Mouse (Mus musculus): Measurements from ENCODE around the gene Sh3gl2. TPM values are rescaled to one million over a fixed set of nuclear protein-coding genes. Genes with fewer than 3 reads are reported as not detected.

Gene Sh3gl2
- polyA plus RNA-seq, 1 experiment, result 0.22 TPM

DNA sequence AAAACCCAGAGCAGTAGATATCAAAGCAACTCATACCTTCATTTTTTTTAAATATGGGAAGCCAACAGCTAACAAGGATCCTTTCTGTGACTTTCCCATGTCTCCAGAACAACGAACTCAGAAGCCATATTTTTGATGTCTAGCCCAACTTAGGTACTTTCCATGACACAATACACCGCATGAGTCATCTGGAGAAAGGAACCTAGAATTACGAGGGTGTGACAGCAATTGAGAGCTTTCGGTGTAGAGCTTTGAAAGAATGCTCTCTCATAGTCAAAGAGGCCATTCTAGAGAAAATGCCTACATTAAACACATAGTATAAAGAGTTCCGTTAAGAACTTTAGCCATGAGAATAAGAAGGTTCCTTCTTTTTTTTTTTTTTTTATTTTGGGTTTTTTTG lies 413.8 kb downstream of the Sh3gl2 start:
- H3K4me3 ChIP-seq (ENCODE audit: control insufficient read depth, insufficient read depth, low read length), result no peak overlapping the region
- no peak for TF ChIP-seq POLR2A (IDR thresholded peaks at IDR 0.05; ENCODE audit: control insufficient read depth, extremely low read depth, insufficient read depth, low read length, poor library complexity)
- TF ChIP-seq CTCF (IDR thresholded peaks at IDR 0.05; ENCODE audit: borderline replicate concordance, control insufficient read depth, extremely low read depth, insufficient read depth, low read length, poor library complexity), result no peak
- DNase-seq, result no peak
- no peak overlapping the region for H3K27ac ChIP-seq (ENCODE audit: control insufficient read depth, insufficient read depth, low read length)
- no peaks in the 10 kb centered on the region for H3K27me3 ChIP-seq (ENCODE audit: control insufficient read depth, insufficient read depth, low read length)
- H3K4me1 ChIP-seq (replicated peaks; ENCODE audit: control insufficient read depth, insufficient read depth, low read length), result no peaks in the 10 kb centered on the region
- no peaks in the 10 kb centered on the region for H3K36me3 ChIP-seq (ENCODE audit: control insufficient read depth, insufficient read depth, low read length)
- 83% methylated on average over 5 of the region's 5 CpGs for WGBS

DNA sequence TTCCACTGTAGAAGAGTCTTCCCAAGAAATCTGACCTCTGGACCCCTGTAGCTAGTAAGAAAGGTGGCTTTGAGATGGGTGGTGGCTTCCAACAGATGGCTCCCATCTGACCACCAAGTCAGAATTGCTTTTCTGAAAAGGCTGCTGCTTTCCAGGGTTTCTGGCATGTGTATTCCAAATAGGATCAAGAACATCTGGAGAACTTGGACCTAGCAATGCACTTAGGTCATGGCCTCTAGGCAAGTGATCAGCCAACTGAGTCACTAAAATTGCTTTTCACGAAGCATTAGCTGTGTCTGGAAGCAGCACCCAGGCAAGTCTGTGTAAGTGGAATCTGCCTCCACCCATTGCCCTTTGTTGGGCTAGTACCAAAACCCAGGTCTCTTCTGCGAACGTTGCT lies 414.3 kb downstream of the Sh3gl2 start:
- TF ChIP-seq CTCF (IDR thresholded peaks at IDR 0.05; ENCODE audit: borderline replicate concordance, control insufficient read depth, extremely low read depth, insufficient read depth, low read length, poor library complexity) (no peak), POLR2A (IDR thresholded peaks at IDR 0.05; ENCODE audit: control insufficient read depth, extremely low read depth, insufficient read depth, low read length, poor library complexity) (no peak)
- 85% methylated on average over 3 of the region's 3 CpGs for WGBS

GRCm38 (mm10) chr4:85629381-85629780 lies 424.5 kb downstream of the Sh3gl2 start:
- no peaks in the 10 kb centered on the region for H3K36me3 ChIP-seq (ENCODE audit: control insufficient read depth, insufficient read depth, low read length)
- no peak overlapping the region for H3K27ac ChIP-seq (ENCODE audit: control insufficient read depth, insufficient read depth, low read length)
- no peaks in the 10 kb centered on the region for H3K27me3 ChIP-seq (ENCODE audit: control insufficient read depth, insufficient read depth, low read length)
- H3K4me3 ChIP-seq (ENCODE audit: control insufficient read depth, insufficient read depth, low read length), result no peak overlapping the region
- TF ChIP-seq CTCF (IDR thresholded peaks at IDR 0.05; ENCODE audit: borderline replicate concordance, control insufficient read depth, extremely low read depth, insufficient read depth, low read length, poor library complexity) (no peak), POLR2A (IDR thresholded peaks at IDR 0.05; ENCODE audit: control insufficient read depth, extremely low read depth, insufficient read depth, low read length, poor library complexity) (no peak)
- no peak for DNase-seq
- H3K4me1 ChIP-seq (replicated peaks; ENCODE audit: control insufficient read depth, insufficient read depth, low read length), result no peaks in the 10 kb centered on the region
- WGBS, result 93% methylated on average over 7 of the region's 7 CpGs

More for the DNA sequence above, 414.3 kb downstream of the Sh3gl2 start:
- H3K27ac ChIP-seq (ENCODE audit: control insufficient read depth, insufficient read depth, low read length), result no peak overlapping the region
- H3K27me3 ChIP-seq (ENCODE audit: control insufficient read depth, insufficient read depth, low read length), result no peaks in the 10 kb centered on the region
- H3K4me3 ChIP-seq (ENCODE audit: control insufficient read depth, insufficient read depth, low read length), result no peak overlapping the region
- DNase-seq, result no peak
- no peaks in the 10 kb centered on the region for H3K36me3 ChIP-seq (ENCODE audit: control insufficient read depth, insufficient read depth, low read length)
- H3K4me1 ChIP-seq (replicated peaks; ENCODE audit: control insufficient read depth, insufficient read depth, low read length), result no peaks in the 10 kb centered on the region

- H3K36me3 ChIP-seq (ENCODE audit: control insufficient read depth, insufficient read depth, low read length), result no peaks in the 10 kb centered on the region
- H3K4me1 ChIP-seq (replicated peaks; ENCODE audit: control insufficient read depth, insufficient read depth, low read length), result no peaks in the 10 kb centered on the region
- 94% methylated on average over 5 of the region's 5 CpGs for WGBS
- H3K27me3 ChIP-seq (ENCODE audit: control insufficient read depth, insufficient read depth, low read length), result no peaks in the 10 kb centered on the region
- DNase-seq, result no peak
- H3K4me3 ChIP-seq (ENCODE audit: control insufficient read depth, insufficient read depth, low read length), result no peak overlapping the region
- H3K27ac ChIP-seq (ENCODE audit: control insufficient read depth, insufficient read depth, low read length), result no peak overlapping the region
- TF ChIP-seq CTCF (IDR thresholded peaks at IDR 0.05; ENCODE audit: borderline replicate concordance, control insufficient read depth, extremely low read depth, insufficient read depth, low read length, poor library complexity) (no peak), POLR2A (IDR thresholded peaks at IDR 0.05; ENCODE audit: control insufficient read depth, extremely low read depth, insufficient read depth, low read length, poor library complexity) (no peak)
Observed at GRCm38 (mm10) chr4:85669271-85669670, 464.3 kb downstream of the Sh3gl2 start.

- TF ChIP-seq POLR2A (IDR thresholded peaks at IDR 0.05; ENCODE audit: control insufficient read depth, extremely low read depth, insufficient read depth, low read length, poor library complexity) (no peak), CTCF (IDR thresholded peaks at IDR 0.05; ENCODE audit: borderline replicate concordance, control insufficient read depth, extremely low read depth, insufficient read depth, low read length, poor library complexity) (no peak)
- Histone ChIP-seq H3K4me1 (replicated peaks; ENCODE audit: control insufficient read depth, insufficient read depth, low read length) (no peaks in the 10 kb centered on the region), H3K4me3 (ENCODE audit: control insufficient read depth, insufficient read depth, low read length) (no peak overlapping the region), H3K27ac (ENCODE audit: control insufficient read depth, insufficient read depth, low read length) (no peak overlapping the region), H3K27me3 (ENCODE audit: control insufficient read depth, insufficient read depth, low read length) (no peaks in the 10 kb centered on the region), H3K36me3 (ENCODE audit: control insufficient read depth, insufficient read depth, low read length) (no peaks in the 10 kb centered on the region)
- 20% methylated on average over 1 of the region's 1 CpGs for WGBS
- no peak for DNase-seq
Observed at GRCm38 (mm10) chr4:85669735-85670134, 464.8 kb downstream of the Sh3gl2 start.

- Histone ChIP-seq H3K36me3 (ENCODE audit: control insufficient read depth, insufficient read depth, low read length) (no peaks in the 10 kb centered on the region), H3K4me3 (ENCODE audit: control insufficient read depth, insufficient read depth, low read length) (no peak overlapping the region), H3K27me3 (ENCODE audit: control insufficient read depth, insufficient read depth, low read length) (no peaks in the 10 kb centered on the region), H3K27ac (ENCODE audit: control insufficient read depth, insufficient read depth, low read length) (no peak overlapping the region), H3K4me1 (replicated peaks; ENCODE audit: control insufficient read depth, insufficient read depth, low read length) (no peaks in the 10 kb centered on the region)
- DNase-seq, result no peak
- no peak for TF ChIP-seq CTCF (IDR thresholded peaks at IDR 0.05; ENCODE audit: borderline replicate concordance, control insufficient read depth, extremely low read depth, insufficient read depth, low read length, poor library complexity)
- TF ChIP-seq POLR2A (IDR thresholded peaks at IDR 0.05; ENCODE audit: control insufficient read depth, extremely low read depth, insufficient read depth, low read length, poor library complexity), result no peak
- 70% methylated on average over 4 of the region's 4 CpGs for WGBS
Observed at GRCm38 (mm10) chr4:85672290-85672689, 467.4 kb downstream of the Sh3gl2 start.

GRCm38 (mm10) chr4:85677621-85678020 lies 472.7 kb downstream of the Sh3gl2 start:
- no peaks in the 10 kb centered on the region for H3K4me1 ChIP-seq (replicated peaks; ENCODE audit: control insufficient read depth, insufficient read depth, low read length)
- H3K27ac ChIP-seq (ENCODE audit: control insufficient read depth, insufficient read depth, low read length), result no peak overlapping the region
- WGBS, result 53% methylated on average over 1 of the region's 1 CpGs
- no peaks in the 10 kb centered on the region for H3K27me3 ChIP-seq (ENCODE audit: control insufficient read depth, insufficient read depth, low read length)
- DNase-seq, result no peak
- no peak for TF ChIP-seq CTCF (IDR thresholded peaks at IDR 0.05; ENCODE audit: borderline replicate concordance, control insufficient read depth, extremely low read depth, insufficient read depth, low read length, poor library complexity)
- TF ChIP-seq POLR2A (IDR thresholded peaks at IDR 0.05; ENCODE audit: control insufficient read depth, extremely low read depth, insufficient read depth, low read length, poor library complexity), result no peak
- no peaks in the 10 kb centered on the region for H3K36me3 ChIP-seq (ENCODE audit: control insufficient read depth, insufficient read depth, low read length)
- H3K4me3 ChIP-seq (ENCODE audit: control insufficient read depth, insufficient read depth, low read length), result no peak overlapping the region

Measured in thymus, adult 2 months (tissue).